Mouse (Mus musculus) midbrain, embryonic 11.5 days (tissue): ENCODE data around the gene Rtn1. TPM values are rescaled to one million over a fixed set of nuclear protein-coding genes. Genes with fewer than 3 reads are reported as not detected.
A peak's percentile ranks its signal among the peaks of the same experiment; 100 is the strongest.
"Not testable (repeated sequence)": the region's sequence is repeated elsewhere in the genome, so short reads cannot be mapped to it uniquely, and the experiment has no call there.

Source experiments
- ATAC-seq: fragments of 200-750 bp; cut with Nextera tagmentation; 2 replicates; pipeline ENCODE4 v1.8.0; 2017; ENCODE audit warnings: moderate TSS enrichment, moderate library complexity; ENCODE audit not compliant: low FRiP score
- DNase-seq: peaks from one replicate; pipeline ENCODE4 v3.0.0; 2015; ENCODE audit warnings: low spot score; ENCODE audit errors: missing footprints
- H3K27ac ChIP-seq: fragments of 300-500 bp; sonication (generic); 2 replicates; pipeline ENCODE4 v1.5.1; 2014; ENCODE audit warnings: low read depth, low read length
- H3K27me3 ChIP-seq: fragments of 300-500 bp; sonication (generic); 2 replicates; pipeline ENCODE4 v1.6.1; 2014; ENCODE audit warnings: mild to moderate bottlenecking, low read length, moderate library complexity, mixed read lengths; ENCODE audit not compliant: control insufficient read depth, insufficient read depth
- H3K36me3 ChIP-seq: fragments of 300-500 bp; sonication (generic); 2 replicates; pipeline ENCODE4 v1.6.1; 2014; ENCODE audit warnings: mild to moderate bottlenecking, low read length, moderate library complexity, mixed read lengths; ENCODE audit not compliant: control insufficient read depth, insufficient read depth
- H3K4me1 ChIP-seq: fragments of 300-500 bp; sonication (generic); 2 replicates; pipeline ENCODE4 v1.6.1; 2014; ENCODE audit warnings: low read length; ENCODE audit not compliant: control insufficient read depth, insufficient read depth
- H3K4me2 ChIP-seq: fragments of 300-500 bp; sonication (generic); 2 replicates; pipeline ENCODE4 v1.6.1; 2014; ENCODE audit warnings: mild to moderate bottlenecking, moderate library complexity
- H3K4me3 ChIP-seq: fragments of 300-500 bp; sonication (generic); 2 replicates; pipeline ENCODE4 v1.5.1; 2014; ENCODE audit warnings: low read depth, low read length
- H3K9ac ChIP-seq: fragments of 300-500 bp; sonication (generic); 2 replicates; pipeline ENCODE4 v1.6.1; 2014; ENCODE audit warnings: low read length
- H3K9me3 ChIP-seq: fragments of 300-500 bp; sonication (generic); 2 replicates; pipeline ENCODE4 v1.6.1; 2016; ENCODE audit warnings: low read length; ENCODE audit not compliant: control insufficient read depth
- WGBS: fragments of 180-500 bp; shearing (Covaris S2); extraction: QIAGEN DNeasy Blood & Tissue Kit; methylation state at CpG from one replicate; pipeline ENCODE4 v1.1.7; 2014; 5-methylcytosine and 5-hydroxymethylcytosine counted together
- polyA plus RNA-seq: library from polyadenylated mRNA; unstranded; fragments of >200 nt; fragmentation: Nextera tagmentation; extraction: Ambion mirVana; gene quantifications from 2 replicates; pipeline ENCODE4 v1.2.1, GENCODE M21; 2014

Rtn1 gene
- polyA plus RNA-seq, 1 experiment from 2014 or later = 335 TPM

DNA sequence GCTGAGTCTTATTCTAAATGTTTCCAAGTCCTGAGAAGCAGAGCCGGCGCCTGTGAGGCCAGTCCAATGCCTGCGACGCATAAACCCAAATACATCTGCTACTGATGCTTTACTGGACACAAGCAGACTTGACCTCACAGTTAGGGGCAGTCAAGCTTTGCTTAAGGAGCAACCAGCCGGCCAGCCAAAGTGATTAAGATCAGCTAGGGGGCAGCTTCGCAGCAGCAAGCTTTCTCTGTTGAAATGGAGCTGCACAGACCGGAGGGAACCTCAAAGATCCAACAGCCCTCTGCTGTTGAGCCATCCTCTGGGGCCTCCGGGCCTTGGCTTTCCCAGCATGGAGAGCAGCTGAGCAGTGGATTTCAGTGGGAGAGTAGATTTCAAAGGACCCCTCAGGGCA lies 107.4 kb downstream of the Rtn1 start:
- WGBS = 40% methylated on average over 8 of the region's 8 CpGs
- Histone ChIP-seq H3K9me3 (no peaks in the 10 kb centered on the region), H3K4me3 (no peak overlapping the region), H3K36me3 (no peaks in the 10 kb centered on the region; the same call in 1 of the 2 replicates), H3K4me1 (peaks cover 12% of the 10 kb centered on the region; the same call in 1 of the 2 replicates), H3K9ac (0 out of 2 replicates have a peak overlapping the region, but pooled peaks have one; percentile 20), H3K27ac (no peak overlapping the region), H3K27me3 (no peaks in the 10 kb centered on the region), H3K4me2 (no peak overlapping the region)
- DNase-seq (no peak), ATAC-seq (no peak)

GRCm38 (mm10) chr12:72300971-72301370 lies 107.9 kb downstream of the Rtn1 start:
- Histone ChIP-seq H3K4me2 (no peak overlapping the region), H3K4me1 (peaks cover 12% of the 10 kb centered on the region; the same call in 1 of the 2 replicates), H3K27me3 (no peaks in the 10 kb centered on the region), H3K9me3 (no peaks in the 10 kb centered on the region), H3K4me3 (no peak overlapping the region), H3K36me3 (no peaks in the 10 kb centered on the region; the same call in 1 of the 2 replicates), H3K9ac (no peak overlapping the region), H3K27ac (no peak overlapping the region; the same call in 1 of the 2 replicates)
- ATAC-seq (no peak), DNase-seq (no peak)
- 80% methylated on average over 8 of the region's 8 CpGs for WGBS

GRCm38 (mm10) chr12:72298222-72298621 lies 110.6 kb downstream of the Rtn1 start:
- ATAC-seq (no peak), DNase-seq (no peak)
- no peak overlapping the region for H3K9ac ChIP-seq

DNA sequence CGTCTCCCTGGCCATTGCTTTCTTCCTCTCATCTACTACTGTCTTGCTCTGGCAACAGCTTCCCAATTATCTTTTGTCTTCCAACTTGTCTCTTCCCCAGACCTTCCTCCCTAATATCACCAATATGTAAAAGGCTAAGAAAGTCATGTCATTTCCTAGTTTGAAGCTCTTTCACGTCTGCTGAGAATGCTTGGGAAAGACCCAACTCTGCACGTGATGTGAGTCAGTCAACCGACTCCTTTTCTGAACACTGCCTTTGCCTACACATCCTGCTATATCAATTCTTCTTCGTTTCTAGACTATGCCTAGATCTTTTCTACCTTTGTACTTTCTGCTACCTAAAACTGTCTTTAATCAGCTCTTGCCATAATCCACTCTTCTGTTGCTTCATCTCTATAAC lies 112.3 kb downstream of the Rtn1 start:
- WGBS = 93% methylated on average over 5 of the region's 5 CpGs

More at GRCm38 (mm10) chr12:72298222-72298621, 110.6 kb downstream of the Rtn1 start:
- Histone ChIP-seq H3K9me3 (no peaks in the 10 kb centered on the region), H3K36me3 (no peaks in the 10 kb centered on the region; the same call in 1 of the 2 replicates), H3K27me3 (no peaks in the 10 kb centered on the region), H3K27ac (no peak overlapping the region), H3K4me3 (no peak overlapping the region), H3K4me2 (no peak overlapping the region), H3K4me1 (peaks cover 9% of the 10 kb centered on the region; the same call in 1 of the 2 replicates)
- 83% methylated on average over 7 of the region's 7 CpGs for WGBS

DNA sequence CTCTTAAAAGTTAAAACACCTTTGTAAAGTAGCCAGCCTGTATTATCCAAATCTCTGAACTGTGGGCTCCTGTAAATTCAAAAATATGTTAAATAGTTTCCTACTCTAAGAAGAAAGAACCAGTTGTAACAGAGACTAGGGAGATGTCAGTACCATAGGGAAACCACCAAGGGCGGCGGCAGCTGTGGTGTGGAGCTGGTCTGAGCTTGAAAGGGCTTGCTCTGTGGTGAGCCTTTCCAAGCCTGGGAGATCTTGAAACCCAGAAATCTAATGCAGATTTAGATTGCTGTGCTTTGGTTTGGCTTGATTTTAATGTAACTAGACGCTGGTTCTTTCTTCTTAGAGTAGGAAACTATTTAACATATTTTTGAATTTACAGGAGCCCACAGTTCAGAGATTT lies 115.7 kb downstream of the Rtn1 start:
- H3K36me3 ChIP-seq, H3K4me1 ChIP-seq, H3K27ac ChIP-seq, H3K4me2 ChIP-seq, H3K9me3 ChIP-seq, H3K9ac ChIP-seq, ATAC-seq, H3K4me3 ChIP-seq, DNase-seq, H3K27me3 ChIP-seq: not testable (repeated sequence)
- WGBS = 92% methylated on average over 3 of the region's 3 CpGs

More for the DNA sequence above, 112.3 kb downstream of the Rtn1 start:
- no peak overlapping the region for H3K4me3 ChIP-seq
- DNase-seq (no peak), ATAC-seq (no peak)
- no peaks in the 10 kb centered on the region for H3K27me3 ChIP-seq
- no peak overlapping the region for H3K4me2 ChIP-seq
- no peak overlapping the region for H3K27ac ChIP-seq
- peaks cover 2% of the 10 kb centered on the region; the same call in 1 of the 2 replicates for H3K4me1 ChIP-seq
- no peaks in the 10 kb centered on the region for H3K36me3 ChIP-seq
- H3K9me3 ChIP-seq = no peaks in the 10 kb centered on the region
- no peak overlapping the region for H3K9ac ChIP-seq

GRCm38 (mm10) chr12:72292566-72292965 lies 116.3 kb downstream of the Rtn1 start:
- no peak overlapping the region for H3K9ac ChIP-seq
- H3K27me3 ChIP-seq = no peaks in the 10 kb centered on the region
- WGBS = 68% methylated on average over 2 of the region's 2 CpGs
- ATAC-seq (no peak), DNase-seq (no peak)
- no peaks in the 10 kb centered on the region for H3K36me3 ChIP-seq
- H3K4me2 ChIP-seq = no peak overlapping the region
- no peaks in the 10 kb centered on the region for H3K4me1 ChIP-seq
- H3K27ac ChIP-seq = no peak overlapping the region
- no peak overlapping the region for H3K4me3 ChIP-seq
- H3K9me3 ChIP-seq = no peaks in the 10 kb centered on the region

DNA sequence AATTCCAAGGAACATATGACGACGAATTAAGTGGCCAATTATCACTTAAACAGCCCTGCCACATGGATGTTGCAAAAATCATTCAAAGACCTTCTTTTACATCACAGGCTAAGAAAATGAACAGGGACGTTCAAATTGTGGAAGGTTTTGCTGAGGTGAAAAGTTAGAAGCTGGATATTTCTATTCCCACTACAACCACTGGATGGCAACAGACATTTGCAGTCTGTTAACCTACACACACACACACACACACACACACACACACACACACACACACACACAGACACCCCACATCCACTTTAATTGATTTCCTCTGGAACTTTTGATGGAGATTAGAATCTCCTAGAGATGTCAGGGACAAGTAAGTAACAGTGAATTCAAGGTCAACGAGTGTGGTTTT lies 117.6 kb downstream of the Rtn1 start:
- H3K4me1 ChIP-seq = no peaks in the 10 kb centered on the region
- ATAC-seq = no peak
- WGBS = 93% methylated on average over 4 of the region's 4 CpGs

GRCm38 (mm10) chr12:72288215-72288614 lies 120.6 kb downstream of the Rtn1 start:
- 72% methylated on average over 3 of the region's 3 CpGs for WGBS
- H3K27ac ChIP-seq = no peak overlapping the region
- no peaks in the 10 kb centered on the region for H3K4me1 ChIP-seq
- no peaks in the 10 kb centered on the region for H3K27me3 ChIP-seq
- H3K9me3 ChIP-seq = no peaks in the 10 kb centered on the region
- no peak for DNase-seq
- no peak overlapping the region for H3K9ac ChIP-seq
- H3K4me2 ChIP-seq = no peak overlapping the region
- ATAC-seq = no peak
- no peaks in the 10 kb centered on the region for H3K36me3 ChIP-seq
- no peak overlapping the region for H3K4me3 ChIP-seq

More for the DNA sequence above, 117.6 kb downstream of the Rtn1 start:
- Histone ChIP-seq H3K4me3 (no peak overlapping the region), H3K36me3 (no peaks in the 10 kb centered on the region), H3K27me3 (no peaks in the 10 kb centered on the region), H3K4me2 (no peak overlapping the region), H3K9ac (no peak overlapping the region), H3K9me3 (no peaks in the 10 kb centered on the region), H3K27ac (no peak overlapping the region)
- no peak for DNase-seq

GRCm38 (mm10) chr12:72287332-72288004 lies 121.4 kb downstream of the Rtn1 start:
- DNase-seq (no peak), ATAC-seq (no peak)
- no peaks in the 10 kb centered on the region for H3K36me3 ChIP-seq
- no peak overlapping the region for H3K27ac ChIP-seq
- H3K27me3 ChIP-seq = no peaks in the 10 kb centered on the region
- H3K9ac ChIP-seq = no peak overlapping the region
- no peak overlapping the region for H3K4me3 ChIP-seq
- WGBS = 79% methylated on average over 4 of the region's 4 CpGs
- no peak overlapping the region for H3K4me2 ChIP-seq
- H3K4me1 ChIP-seq = no peaks in the 10 kb centered on the region
- no peaks in the 10 kb centered on the region for H3K9me3 ChIP-seq
